Mouse (Mus musculus): ENCODE data around the gene Eed. TPM values are rescaled to one million over a fixed set of nuclear protein-coding genes. Genes with fewer than 3 reads are reported as not detected.

Gene Eed
- polyA plus RNA-seq, 1 experiment from 2014 or later = 66.0 TPM

DNA sequence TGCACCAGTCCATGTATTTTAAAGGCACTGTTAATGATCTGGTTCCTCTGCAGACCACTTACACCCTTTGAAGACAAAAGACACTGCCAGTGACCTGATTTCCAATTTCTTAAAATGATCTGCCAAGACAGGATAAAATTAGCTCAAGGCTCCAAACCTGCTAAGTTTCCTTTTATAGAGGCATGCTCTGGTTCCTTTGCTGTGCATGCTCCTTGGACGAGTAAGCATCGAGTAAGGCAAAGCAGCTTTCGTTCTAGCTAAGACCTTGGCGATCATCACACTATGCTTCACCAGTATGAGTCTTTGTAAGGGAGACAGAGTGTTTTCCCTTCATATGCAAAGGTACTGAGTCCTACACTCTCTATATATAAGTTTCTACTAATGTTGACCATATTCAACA lies 63.0 kb downstream of the Eed start:
- Histone ChIP-seq H3K9me3 (no peaks in the 10 kb centered on the region), H3K4me1 (no peaks in the 10 kb centered on the region), H3K4me2 (replicated peaks) (no peak overlapping the region), H3K27ac (no peak overlapping the region), H3K4me3 (no peak overlapping the region), H3K9ac (no peak overlapping the region), H3K36me3 (peaks cover 18% of the 10 kb centered on the region), H3K27me3 (replicated peaks) (no peaks in the 10 kb centered on the region)
- ATAC-seq (ENCODE audit: low FRiP score, low read depth) = no peak
- 95% methylated on average over 4 of the region's 4 CpGs for WGBS

- ATAC-seq (ENCODE audit: low FRiP score, low read depth) = no peak
- H3K4me1 ChIP-seq = no peaks in the 10 kb centered on the region
- 95% methylated on average over 5 of the region's 5 CpGs for WGBS
Observed at GRCm38 (mm10) chr7:89916711-89917110, 64.1 kb downstream of the Eed start.

DNA sequence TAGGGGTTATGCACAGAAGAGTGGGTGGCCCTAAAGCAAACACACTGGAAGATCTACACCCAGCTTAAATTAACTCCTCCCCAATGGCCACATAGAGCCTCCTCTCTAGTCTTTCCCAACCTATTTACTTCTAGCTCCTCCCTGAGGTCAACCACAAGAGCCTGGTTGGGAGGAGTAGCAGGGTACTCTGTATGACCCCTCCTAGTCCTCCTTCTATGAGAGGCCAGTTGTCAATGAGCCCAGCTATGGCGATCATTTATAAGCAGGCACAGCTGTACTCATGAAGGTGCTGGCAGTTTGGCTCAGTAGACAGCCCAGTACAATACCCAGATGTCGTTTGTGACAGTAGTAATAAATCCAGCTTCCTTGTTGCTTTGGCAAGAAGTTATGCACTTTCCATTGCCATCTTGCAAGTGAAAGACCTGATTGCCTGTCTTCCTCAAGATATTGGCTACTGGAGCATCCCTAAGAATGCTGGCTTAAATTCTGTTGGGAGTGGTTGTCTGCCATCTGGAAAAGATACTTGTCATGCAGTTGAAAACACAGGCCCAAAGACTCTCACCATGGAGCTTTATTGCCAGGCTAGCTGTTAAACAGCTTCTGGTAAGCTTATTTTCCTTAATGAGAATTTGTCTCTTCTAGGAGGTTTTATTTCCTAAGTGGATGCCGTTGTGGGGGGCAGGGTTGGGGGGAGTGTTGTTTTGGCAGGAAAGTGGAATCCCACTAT lies 67.2 kb downstream of the Eed start:
- no peaks in the 10 kb centered on the region for H3K4me1 ChIP-seq
- H3K9me3 ChIP-seq = no peaks in the 10 kb centered on the region
- H3K9ac ChIP-seq = no peak overlapping the region
- no peak overlapping the region for H3K4me3 ChIP-seq
- no peak for ATAC-seq (ENCODE audit: low FRiP score, low read depth)
- H3K27me3 ChIP-seq (replicated peaks) = no peaks in the 10 kb centered on the region
- peaks cover 12% of the 10 kb centered on the region for H3K36me3 ChIP-seq
- 73% methylated on average over 3 of the region's 3 CpGs for WGBS
- H3K4me2 ChIP-seq (replicated peaks) = no peak overlapping the region
- H3K27ac ChIP-seq = no peak overlapping the region

More at GRCm38 (mm10) chr7:89916711-89917110, 64.1 kb downstream of the Eed start:
- no peak overlapping the region for H3K4me3 ChIP-seq
- H3K9me3 ChIP-seq = no peaks in the 10 kb centered on the region
- H3K36me3 ChIP-seq = peaks cover 18% of the 10 kb centered on the region
- no peaks in the 10 kb centered on the region for H3K27me3 ChIP-seq (replicated peaks)
- H3K9ac ChIP-seq = no peak overlapping the region
- H3K4me2 ChIP-seq (replicated peaks) = no peak overlapping the region
- H3K27ac ChIP-seq = no peak overlapping the region

DNA sequence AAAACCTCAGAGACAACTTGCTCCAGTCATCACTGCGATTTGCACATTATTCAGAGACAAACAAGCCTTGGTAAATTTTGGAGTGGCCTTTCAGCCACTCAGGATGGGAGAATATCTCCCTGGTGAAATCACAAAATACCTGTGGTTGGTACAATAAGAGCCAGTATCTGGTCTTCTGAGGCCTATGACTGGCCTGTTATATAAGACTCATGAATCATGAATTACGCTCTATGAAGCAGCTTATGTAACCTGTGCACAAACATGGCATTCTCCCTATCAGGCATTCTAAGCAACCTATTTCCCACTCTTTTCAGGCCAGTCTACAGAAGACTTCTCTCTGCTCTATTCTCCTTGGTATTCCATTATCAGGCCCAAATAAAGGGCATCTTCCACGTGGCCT lies 68.4 kb downstream of the Eed start:
- H3K4me1 ChIP-seq = no peaks in the 10 kb centered on the region
- no peak for ATAC-seq (ENCODE audit: low FRiP score, low read depth)
- H3K9ac ChIP-seq = no peak overlapping the region
- 91% methylated on average over 3 of the region's 3 CpGs for WGBS
- H3K4me3 ChIP-seq = no peak overlapping the region
- no peaks in the 10 kb centered on the region for H3K27me3 ChIP-seq (replicated peaks)
- H3K9me3 ChIP-seq = no peaks in the 10 kb centered on the region
- H3K27ac ChIP-seq = no peak overlapping the region
- peaks cover 6% of the 10 kb centered on the region for H3K36me3 ChIP-seq
- no peak overlapping the region for H3K4me2 ChIP-seq (replicated peaks)

- Histone ChIP-seq H3K4me3 (no peak overlapping the region), H3K27ac (no peak overlapping the region), H3K9me3 (no peaks in the 10 kb centered on the region), H3K27me3 (replicated peaks) (no peaks in the 10 kb centered on the region), H3K36me3 (no peaks in the 10 kb centered on the region; the same call in 1 of the 2 replicates), H3K4me2 (replicated peaks) (no peak overlapping the region), H3K9ac (no peak overlapping the region), H3K4me1 (no peaks in the 10 kb centered on the region)
- WGBS = 82% methylated on average over 4 of the region's 4 CpGs
- no peak for ATAC-seq (ENCODE audit: low FRiP score, low read depth)
Observed at GRCm38 (mm10) chr7:89909711-89910110, 71.1 kb downstream of the Eed start.

GRCm38 (mm10) chr7:89908899-89909621 lies 71.7 kb downstream of the Eed start:
- Histone ChIP-seq H3K27ac (no peak overlapping the region), H3K9ac (no peak overlapping the region), H3K4me1 (no peaks in the 10 kb centered on the region), H3K9me3 (no peaks in the 10 kb centered on the region), H3K36me3 (no peaks in the 10 kb centered on the region), H3K4me3 (no peak overlapping the region), H3K4me2 (replicated peaks) (no peak overlapping the region), H3K27me3 (replicated peaks) (no peaks in the 10 kb centered on the region)
- no peak for ATAC-seq (ENCODE audit: low FRiP score, low read depth)
- WGBS = 74% methylated on average over 20 of the region's 20 CpGs

DNA sequence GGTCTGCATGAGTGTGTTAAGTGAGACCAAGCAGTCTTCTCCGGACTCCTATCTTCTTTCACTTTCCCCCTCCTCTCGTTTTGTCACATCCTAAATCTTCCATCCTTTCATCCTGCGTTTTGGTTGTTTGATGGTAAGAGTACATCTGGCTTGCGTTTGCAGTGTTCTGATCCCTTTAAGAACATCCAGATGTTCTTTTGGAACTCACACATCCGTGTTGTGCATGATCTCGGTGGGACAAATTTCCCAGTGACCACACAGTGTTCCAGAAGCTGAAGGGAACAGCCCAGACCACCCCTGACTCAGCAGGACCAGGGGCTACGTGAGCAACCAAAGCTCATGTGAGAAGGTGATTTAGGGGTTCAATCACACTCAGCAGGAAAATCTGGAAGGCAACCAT lies 72.4 kb downstream of the Eed start:
- 67% methylated on average over 7 of the region's 7 CpGs for WGBS

GRCm38 (mm10) chr7:89907950-89908349 lies 72.8 kb downstream of the Eed start:
- Histone ChIP-seq H3K4me2 (replicated peaks) (no peak overlapping the region), H3K4me1 (peaks cover 5% of the 10 kb centered on the region; the same call in 1 of the 2 replicates), H3K27me3 (replicated peaks) (no peaks in the 10 kb centered on the region), H3K4me3 (no peak overlapping the region), H3K9ac (no peak overlapping the region), H3K36me3 (no peaks in the 10 kb centered on the region), H3K27ac (no peak overlapping the region), H3K9me3 (no peaks in the 10 kb centered on the region)
- 21% methylated on average over 8 of the region's 8 CpGs for WGBS
- ATAC-seq (ENCODE audit: low FRiP score, low read depth) = no peak; the same call in 1 of the 2 replicates

More for the DNA sequence above, 72.4 kb downstream of the Eed start:
- no peak overlapping the region for H3K27ac ChIP-seq
- H3K9ac ChIP-seq = no peak overlapping the region
- peaks cover 4% of the 10 kb centered on the region; the same call in 1 of the 2 replicates for H3K4me1 ChIP-seq
- no peak for ATAC-seq (ENCODE audit: low FRiP score, low read depth)
- H3K36me3 ChIP-seq = no peaks in the 10 kb centered on the region
- no peaks in the 10 kb centered on the region for H3K9me3 ChIP-seq
- H3K27me3 ChIP-seq (replicated peaks) = no peaks in the 10 kb centered on the region
- H3K4me3 ChIP-seq = no peak overlapping the region
- H3K4me2 ChIP-seq (replicated peaks) = no peak overlapping the region

Other genes with a start within 250 kb of the Eed start
- gene Ccdc81, start 77.4 kb downstream of the Eed start, polyA plus RNA-seq (2016; fragmentation: Nextera tagmentation; extraction: Ambion mirVana) = 0.09 and 0.11 TPM in 2 replicates
- 134 and 135 TPM in 2 replicates for gene Hikeshi, start 39.8 kb downstream of the Eed start, polyA plus RNA-seq (2016; fragmentation: Nextera tagmentation; extraction: Ambion mirVana)
- gene Picalm, start 149.2 kb upstream of the Eed start, polyA plus RNA-seq (2016; fragmentation: Nextera tagmentation; extraction: Ambion mirVana) = 44.2 and 45.5 TPM in 2 replicates